Mouse (Mus musculus): ENCODE measurements at regions not wholly inside any gene's neighbourhood (a gene's known extent, or its start where the extent isn't known, plus 50 kb on each side); places are given as distances from the start of the nearest gene placed in this dataset.

GRCm38 (mm10) chr17:72782775-72783174 lies 53.5 kb upstream of the Ypel5 start:
- DNase-seq, result no peak

- DNase-seq, result peak; percentile 39 to 53
Observed at GRCm38 (mm10) chr17:72781786-72782185, 54.5 kb upstream of the Ypel5 start.

GRCm38 (mm10) chr17:72768266-72768665 lies 68.0 kb upstream of the Ypel5 start:
- DNase-seq, result no peak

DNA sequence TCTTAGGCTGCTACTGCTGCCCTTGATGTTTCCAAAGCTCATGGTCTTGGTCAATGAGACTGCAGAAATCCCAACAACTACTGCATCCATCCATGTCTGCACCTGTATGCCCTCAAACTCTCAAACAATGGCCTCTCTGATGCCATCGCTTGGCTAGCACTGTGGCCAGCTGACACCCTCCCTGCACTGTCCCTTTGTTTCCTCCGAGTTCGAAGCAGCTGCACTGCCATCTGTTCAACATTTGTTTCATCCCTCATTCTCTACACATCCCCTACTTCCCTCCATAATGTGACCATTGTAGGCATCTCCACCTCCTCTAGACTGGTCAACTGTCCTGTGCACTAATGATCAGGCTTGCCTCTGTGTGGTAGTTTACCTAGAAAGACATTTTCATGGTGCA lies 75.3 kb upstream of the Ypel5 start:
- no peak for DNase-seq

- no peak for DNase-seq
Observed at GRCm38 (mm10) chr17:72746411-72746810, 89.8 kb upstream of the Ypel5 start.

- DNase-seq, result no peak
Observed at GRCm38 (mm10) chr17:72733006-72733405, 103.2 kb upstream of the Ypel5 start.

DNA sequence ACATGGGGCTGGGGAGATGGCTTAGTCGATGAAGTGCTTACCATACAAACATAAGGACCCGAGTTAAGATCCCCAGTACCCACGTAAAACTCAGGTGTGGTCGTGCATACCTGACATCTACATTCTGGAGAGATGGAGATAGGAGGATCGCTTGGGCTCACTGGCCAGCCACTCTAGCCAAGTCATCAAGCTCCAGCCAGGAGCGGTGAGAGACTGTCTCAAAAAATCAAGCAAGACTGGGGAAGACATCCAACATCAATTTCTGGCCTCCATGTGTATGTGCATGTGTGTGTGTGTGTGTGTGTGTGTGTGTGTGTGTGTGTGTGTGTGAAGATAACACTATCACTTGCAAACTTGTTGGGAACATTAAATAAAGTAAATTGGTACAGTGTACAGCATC lies 104.6 kb upstream of the Ypel5 start:
- no peak for DNase-seq

- DNase-seq, result no peak
Observed at GRCm38 (mm10) chr17:72731175-72731574, 105.1 kb upstream of the Ypel5 start.

DNA sequence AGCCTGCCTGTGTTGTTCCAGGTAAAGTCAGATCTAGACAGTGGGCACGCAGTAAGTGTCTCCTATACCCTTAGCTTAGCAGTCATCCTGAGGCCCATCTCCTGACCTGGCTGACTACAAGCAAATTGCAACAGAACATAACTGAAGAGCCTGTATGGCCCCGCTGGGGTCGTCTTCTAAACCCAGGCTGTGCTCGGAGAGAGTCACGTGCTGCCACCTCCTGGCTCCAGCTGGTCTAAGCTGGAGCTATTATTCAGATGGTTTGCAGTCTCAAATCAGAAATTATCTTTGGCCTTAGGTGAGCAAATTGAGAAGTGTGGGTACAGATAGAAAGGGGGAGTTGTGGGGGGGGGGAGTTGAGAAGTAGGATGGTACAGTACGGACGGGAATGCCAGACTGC lies 115.5 kb upstream of the Ypel5 start:
- no peak for DNase-seq

- DNase-seq, result no peak
Observed at GRCm38 (mm10) chr17:72719618-72720017, 115.2 kb upstream of the Alk start.

- DNase-seq, result no peak
Observed at GRCm38 (mm10) chr17:72691630-72692029, 87.2 kb upstream of the Alk start.

DNA sequence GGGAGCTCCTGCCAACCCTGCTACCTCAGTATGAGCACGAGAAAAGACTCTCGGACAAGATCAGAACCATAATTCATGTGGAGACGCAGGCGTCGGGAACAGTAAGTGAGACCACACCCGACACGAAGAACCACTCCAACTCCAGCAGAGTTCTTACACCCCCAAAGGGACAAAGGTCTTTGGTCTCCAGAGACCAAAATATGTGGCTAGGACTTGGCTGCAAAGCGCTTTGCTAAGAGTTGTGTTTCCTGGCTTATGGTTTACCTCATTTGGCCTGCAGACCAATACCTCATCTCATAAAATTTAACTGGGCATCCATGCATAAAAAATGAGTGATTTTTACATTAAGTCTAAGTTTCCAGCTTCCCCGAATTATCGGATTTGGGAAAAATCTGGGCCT lies 85.2 kb upstream of the Alk start:
- no peak for DNase-seq

DNA sequence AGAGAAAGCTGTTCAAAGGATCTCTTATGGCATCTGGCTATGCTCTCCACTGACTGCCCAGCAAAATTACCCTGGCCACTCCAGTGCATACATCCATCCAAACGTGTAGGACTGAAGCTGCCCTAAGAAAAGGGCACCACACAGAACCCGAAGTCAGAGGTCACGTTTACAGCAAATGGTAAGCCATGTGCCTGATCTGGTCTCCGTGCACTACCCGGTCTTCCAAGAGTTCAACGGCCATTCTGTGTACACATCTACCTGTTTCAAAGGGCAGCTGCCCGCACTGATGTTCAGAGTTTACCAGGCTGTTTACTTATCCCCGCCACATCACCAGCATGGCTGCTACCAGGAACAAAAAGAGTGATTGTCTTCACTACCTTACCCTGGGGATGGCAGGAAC lies 84.4 kb upstream of the Alk start:
- DNase-seq, result no peak

GRCm38 (mm10) chr17:72674658-72675057 lies 70.2 kb upstream of the Alk start:
- DNase-seq, result no peak

DNA sequence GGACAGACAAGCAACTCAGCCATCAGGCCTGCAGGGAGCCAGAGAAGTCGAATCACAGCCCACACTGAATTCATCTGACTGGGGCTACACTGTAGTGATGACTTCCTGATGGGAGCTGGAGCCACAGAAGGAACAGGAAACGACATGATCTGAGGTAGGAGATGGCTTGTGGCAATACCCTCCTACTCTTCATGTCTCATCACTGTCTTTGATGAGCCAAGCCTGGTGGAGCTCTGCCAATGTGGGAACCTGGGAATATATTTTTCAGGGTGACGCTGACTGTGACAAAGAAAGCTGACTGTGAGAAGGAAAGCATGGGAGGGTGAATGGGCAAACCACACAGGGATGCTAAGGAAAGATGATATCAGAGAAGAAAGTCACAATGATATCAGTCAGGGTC lies 67.6 kb upstream of the Alk start:
- no peak for DNase-seq

GRCm38 (mm10) chr17:72666961-72667360 lies 62.5 kb upstream of the Alk start:
- DNase-seq, result no peak

- DNase-seq, result no peak
Observed at GRCm38 (mm10) chr17:72661678-72662077, 57.3 kb upstream of the Alk start.

- DNase-seq, result no peak
Observed at GRCm38 (mm10) chr17:72658744-72659143, 54.3 kb upstream of the Alk start.

DNA sequence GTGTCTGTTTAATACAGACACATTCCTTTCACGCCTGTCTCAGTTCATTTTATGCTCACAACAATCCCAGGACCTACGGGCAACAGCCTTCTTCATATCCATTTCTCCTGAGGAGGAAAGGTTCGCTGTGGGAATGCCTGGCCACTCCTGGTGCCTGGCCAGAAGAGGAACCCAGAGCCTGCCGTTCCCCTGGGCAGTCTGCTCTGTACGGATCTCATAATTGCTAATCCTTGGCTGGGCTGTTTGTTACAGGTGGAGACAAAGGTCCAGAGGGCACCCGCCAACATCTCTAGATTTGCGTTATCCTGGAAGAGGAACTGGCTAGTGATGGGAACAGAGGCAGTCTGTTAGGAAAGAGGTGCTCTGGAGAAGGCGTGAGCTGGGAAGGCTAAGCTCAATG lies 53.4 kb upstream of the Alk start:
- no peak for DNase-seq
